Mouse (Mus musculus) kidney, adult 2 months (tissue): Measurements from ENCODE around the gene Ifnar1.

Experiments used
- CTCF ChIP-seq: fragments of 200-500 bp; conservative IDR thresholded peaks from 2 replicates; pipeline ENCODE4 v1.5.1; 2011; ENCODE audit warnings: low read depth, mild to moderate bottlenecking, control low read depth, low read length, moderate library complexity, mixed read lengths; ENCODE audit not compliant: insufficient read depth, insufficient read length
- POLR2A ChIP-seq: fragments of 200-500 bp; IDR thresholded peaks from one replicate; pipeline ENCODE4 v1.6.1; 2011; ENCODE audit warnings: low read depth, low read length, control low read depth

DNA sequence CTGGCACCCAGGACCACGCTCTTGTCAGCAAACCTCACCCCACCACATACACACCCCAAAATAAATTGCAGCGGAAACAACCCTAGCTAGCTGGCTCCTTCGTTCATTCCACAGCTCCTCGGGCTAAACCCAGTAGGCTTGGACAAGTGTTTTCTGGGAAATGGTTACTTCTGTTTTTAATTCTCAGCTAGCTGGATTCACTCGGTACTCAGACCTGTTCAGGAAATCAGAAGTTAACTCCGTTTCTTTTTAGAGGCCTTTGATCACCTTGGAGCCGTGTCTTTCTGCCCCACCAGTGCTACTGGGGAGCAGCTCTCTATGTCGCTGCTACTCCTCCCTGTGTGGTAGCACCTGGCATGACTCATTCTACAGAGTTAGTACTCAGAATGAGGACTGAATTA, 41.8 kb upstream of the Ifnar1 start:
- TF ChIP-seq CTCF, result no peak
- TF ChIP-seq POLR2A, result no peak
